Mouse (Mus musculus): Measurements from ENCODE around the gene Trim7.

GRCm38 (mm10) chr11:48788311-48789089 lies 37.4 kb upstream of the Trim7 start:
- TF ChIP-seq CTCF (IDR thresholded peaks at IDR 0.05; ENCODE audit: control insufficient read depth, insufficient read depth, low read length) = peak; percentile 59
- TF ChIP-seq POLR2A (IDR thresholded peaks at IDR 0.05; ENCODE audit: borderline replicate concordance, control insufficient read depth, low read depth, low read length) = no peak

All from bone marrow, adult 2 months (tissue).